Mouse (Mus musculus): ENCODE data around the gene Scgb3a1.

DNA sequence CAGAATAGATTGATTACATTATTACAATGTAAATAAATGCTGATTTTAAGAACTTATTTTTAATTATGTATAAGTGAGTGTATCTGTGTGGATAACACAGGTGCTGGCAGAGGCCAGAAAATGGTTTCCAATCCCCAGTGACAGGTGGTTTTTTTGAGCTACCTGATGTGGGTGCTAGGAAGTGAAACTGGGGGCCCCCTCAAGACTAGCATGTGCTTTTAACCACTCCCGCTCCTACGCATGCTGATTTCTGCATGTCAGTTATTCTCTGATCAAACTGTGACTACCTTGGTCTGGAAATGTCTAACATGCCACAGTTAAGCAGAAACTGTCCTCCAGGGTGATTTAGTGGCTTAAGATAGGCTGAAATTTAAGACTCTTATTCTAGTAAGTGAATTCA, 33.1 kb downstream of the Scgb3a1 start:
- TF ChIP-seq CTCF (IDR thresholded peaks at IDR 0.05; ENCODE audit: extremely low read depth, insufficient read depth, low read length): no peak
- TF ChIP-seq POLR2A (IDR thresholded peaks at IDR 0.05; ENCODE audit: extremely low read depth, insufficient read depth, low read length): no peak
